Mouse (Mus musculus): Measurements from ENCODE around the gene Vapb. TPM values are rescaled to one million over a fixed set of nuclear protein-coding genes. Genes with fewer than 3 reads are reported as not detected.
"Not testable (repeated sequence)": the region's sequence is repeated elsewhere in the genome, so short reads cannot be mapped to it uniquely, and the experiment has no call there.

Gene Vapb
- polyA plus RNA-seq (2012; rRNA removed): 56.0 and 58.3 TPM in 2 replicates

- peak; percentile 96 to 100 for DNase-seq (ENCODE audit: extremely low spot score in 1 of 2, low spot score in 1 of 2)
Observed at GRCm38 (mm10) chr2:173737222-173737989, at the start of gene Vapb. Gene Vapb, plus strand, starts transcription at chr2:173737511.

GRCm38 (mm10) chr2:173689835-173690234, 47.5 kb upstream of the Vapb start:
- no peak for DNase-seq (ENCODE audit: extremely low spot score in 1 of 2, low spot score in 1 of 2)

GRCm38 (mm10) chr2:173691748-173692147, 45.6 kb upstream of the Vapb start:
- no peak for DNase-seq (ENCODE audit: extremely low spot score in 1 of 2, low spot score in 1 of 2)

GRCm38 (mm10) chr2:173692693-173693092, 44.6 kb upstream of the Vapb start:
- DNase-seq (ENCODE audit: extremely low spot score in 1 of 2, low spot score in 1 of 2): no peak

- DNase-seq (ENCODE audit: extremely low spot score in 1 of 2, low spot score in 1 of 2): peak in 1 of 2 experiments; percentile 20
Observed at GRCm38 (mm10) chr2:173698850-173699249, 38.5 kb upstream of the Vapb start.

GRCm38 (mm10) chr2:173702096-173702866, 35.0 kb upstream of the Vapb start:
- no peak for DNase-seq (ENCODE audit: extremely low spot score in 1 of 2, low spot score in 1 of 2)

- no peak for DNase-seq (ENCODE audit: extremely low spot score in 1 of 2, low spot score in 1 of 2)
Observed at GRCm38 (mm10) chr2:173702867-173703237, 34.5 kb upstream of the Vapb start.

- DNase-seq (ENCODE audit: extremely low spot score in 1 of 2, low spot score in 1 of 2): no peak
Observed at GRCm38 (mm10) chr2:173705827-173706551, 31.3 kb upstream of the Vapb start.

GRCm38 (mm10) chr2:173707626-173708025, 29.7 kb upstream of the Vapb start:
- DNase-seq (ENCODE audit: extremely low spot score in 1 of 2, low spot score in 1 of 2): not testable (repeated sequence)

GRCm38 (mm10) chr2:173710193-173710592, 27.1 kb upstream of the Vapb start:
- no peak for DNase-seq (ENCODE audit: extremely low spot score in 1 of 2, low spot score in 1 of 2)

GRCm38 (mm10) chr2:173712656-173713055, 24.7 kb upstream of the Vapb start:
- DNase-seq (ENCODE audit: extremely low spot score in 1 of 2, low spot score in 1 of 2): no peak

GRCm38 (mm10) chr2:173713241-173713640, 24.1 kb upstream of the Vapb start:
- no peak for DNase-seq (ENCODE audit: extremely low spot score in 1 of 2, low spot score in 1 of 2)

- DNase-seq (ENCODE audit: extremely low spot score in 1 of 2, low spot score in 1 of 2): no peak
Observed at GRCm38 (mm10) chr2:173714620-173715218, 22.6 kb upstream of the Vapb start.

GRCm38 (mm10) chr2:173716966-173717365, 20.3 kb upstream of the Vapb start:
- DNase-seq (ENCODE audit: extremely low spot score in 1 of 2, low spot score in 1 of 2): no peak

- not testable (repeated sequence) for DNase-seq (ENCODE audit: extremely low spot score in 1 of 2, low spot score in 1 of 2)
Observed at GRCm38 (mm10) chr2:173719115-173719514, 18.2 kb upstream of the Vapb start, which contains the start of gene 1700010B08Rik. Gene 1700010B08Rik, plus strand, starts transcription at chr2:173719415.

- DNase-seq (ENCODE audit: extremely low spot score in 1 of 2, low spot score in 1 of 2): no peak
Observed at GRCm38 (mm10) chr2:173722251-173722857, 15.0 kb upstream of the Vapb start.

GRCm38 (mm10) chr2:173724382-173724781, 12.9 kb upstream of the Vapb start:
- no peak for DNase-seq (ENCODE audit: extremely low spot score in 1 of 2, low spot score in 1 of 2)

- no peak for DNase-seq (ENCODE audit: extremely low spot score in 1 of 2, low spot score in 1 of 2)
Observed at GRCm38 (mm10) chr2:173724940-173725807, 12.1 kb upstream of the Vapb start.

GRCm38 (mm10) chr2:173725819-173726218, 11.5 kb upstream of the Vapb start:
- DNase-seq (ENCODE audit: extremely low spot score in 1 of 2, low spot score in 1 of 2): no peak
